Mouse (Mus musculus) CH12F3 (cell line): Measurements from ENCODE around the gene Gm16442.
"Not testable (repeated sequence)": the region's sequence is repeated elsewhere in the genome, so short reads cannot be mapped to it uniquely, and the experiment has no call there.

Experiments used
- in situ Hi-C: fragments of 300-500 bp; cut with MboI; formaldehyde crosslinking; loops from 2 replicates; pipeline ENCODE4 v1.14.3; 2020; ENCODE audit warnings: low sequenced_read_pairs

Gm16442 gene

GRCm38 (mm10) chr7:20122479-20122878 is at the start of gene Gm16442:
TSS of gene Gm16442 (minus strand) at chr7:20122579.
- in situ Hi-C loops = not testable (repeated sequence)

- in situ Hi-C loops = not testable (repeated sequence)
These were observed 45.9 kb upstream of the Gm16442 start, which contains the start of gene Vmn1r94 for GRCm38 (mm10) chr7:20168277-20168676. TSS of gene Vmn1r94 (minus strand) at chr7:20168377.

- in situ Hi-C loops = not testable (repeated sequence)
These were observed 16.6 kb upstream of the Gm16442 start, which contains the start of gene Vmn1r93 for GRCm38 (mm10) chr7:20138988-20139387. TSS of gene Vmn1r93 (minus strand) at chr7:20139088.

GRCm38 (mm10) chr7:20099380-20099779 is 23.0 kb downstream of the Gm16442 start, which contains the start of gene Vmn1r91:
TSS of gene Vmn1r91 (plus strand) at chr7:20099680.
- in situ Hi-C loops = not testable (repeated sequence)

- in situ Hi-C loops = not testable (repeated sequence)
These were observed 44.3 kb downstream of the Gm16442 start for GRCm38 (mm10) chr7:20078118-20078517.
